In the genomic region with DNA sequence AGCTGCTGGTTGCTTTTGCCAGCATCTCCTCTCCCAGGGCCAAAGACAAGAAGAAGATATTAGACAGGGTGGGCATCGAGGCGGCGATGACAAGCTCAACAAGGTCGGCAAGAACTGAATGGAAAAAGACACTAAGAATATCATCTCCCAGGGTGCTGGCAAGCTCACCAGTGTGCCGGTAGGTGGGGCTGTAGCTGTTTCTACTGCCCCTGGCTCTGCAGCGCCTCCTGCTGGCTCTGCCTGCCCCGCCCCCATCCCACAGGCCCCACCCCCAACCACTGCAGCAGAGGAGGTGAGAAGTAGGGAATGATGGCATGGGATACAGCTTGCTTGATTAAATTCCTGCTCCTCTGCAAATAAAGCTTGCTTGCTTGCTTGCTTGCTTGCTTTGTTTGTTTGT, we compare ENCODE assay signal across 8 mouse cellular contexts. TPM values are rescaled to one million over a fixed set of nuclear protein-coding genes. Genes with fewer than 3 reads are reported as not detected.
DNase-seq lines count a peak whose midpoint lies in the region; ATAC-seq and TF ChIP-seq lines count a peak whose summit lies in the region.

No protein-coding gene starts in this region.

- WGBS in cerebellum, adult 2 months: 24% methylated on average over 7 of the region's 7 CpGs
- WGBS in midbrain, embryonic 11.5 days: 41% methylated on average over 7 of the region's 7 CpGs
- 34% methylated on average over 7 of the region's 7 CpGs for WGBS in midbrain, embryonic 14.5 days

- TF ChIP-seq POLR2A in cerebellum, adult 2 months (IDR thresholded peaks at IDR 0.05; ENCODE audit: borderline replicate concordance, insufficient read depth, low read length): no peak
- TF ChIP-seq POLR2A in brain, embryonic 14.5 days (IDR thresholded peaks at IDR 0.05; ENCODE audit: borderline replicate concordance, extremely low read depth, insufficient read depth, insufficient read length, poor library complexity, severe bottlenecking): no peak

- H3K27me3 ChIP-seq in cerebellum, adult 2 months (ENCODE audit: control insufficient read depth, insufficient read depth, low read length): no peaks in the 10 kb centered on the region; the same call in 1 of the 2 replicates
- H3K27me3 ChIP-seq in midbrain, embryonic 11.5 days (ENCODE audit: control insufficient read depth, insufficient read depth, low read length): peaks cover 9% of the 10 kb centered on the region
- H3K27me3 ChIP-seq in midbrain, embryonic 14.5 days (ENCODE audit: control insufficient read depth, insufficient read depth, low read length): peaks cover 4% of the 10 kb centered on the region; the same call in 1 of the 2 replicates

- DNase-seq in cerebellum, adult 2 months: no peak
- no peak for DNase-seq in cerebellum, adult 18-20 months
- DNase-seq in midbrain, embryonic 11.5 days (ENCODE audit: low spot score, missing footprints): peak; percentile 84
- DNase-seq in midbrain, embryonic 14.5 days: no peak
- DNase-seq in brain, embryonic 14.5 days (ENCODE audit: low read depth): no peak
- DNase-seq in thymus, postnatal 4 days: peak; percentile 90

- H3K4me3 ChIP-seq in cerebellum, adult 2 months (replicated peaks; ENCODE audit: insufficient read depth, low read depth, low read length): no peak overlapping the region
- no peak overlapping the region for H3K4me3 ChIP-seq in midbrain, embryonic 11.5 days (ENCODE audit: low read depth, low read length)
- H3K4me3 ChIP-seq in midbrain, embryonic 14.5 days (replicated peaks; ENCODE audit: low read depth, low read length): no peak overlapping the region

- ATAC-seq in midbrain, embryonic 11.5 days (ENCODE audit: low FRiP score): no peak
- ATAC-seq in midbrain, embryonic 14.5 days (ENCODE audit: low FRiP score, low TSS enrichment): no peak
- peak; percentile 76 for ATAC-seq in hematopoietic stem cell, adult 5-6 weeks (replicated peaks in 1 of 2; ENCODE audit: insufficient read depth in 1 of 2, low FRiP score in 2 of 2, low TSS enrichment in 1 of 2, low read depth in 1 of 2, poor library complexity in 2 of 2, severe bottlenecking in 2 of 2)
- peak; percentile 82 for ATAC-seq in megakaryocyte-erythroid progenitor cell, adult 5-6 weeks (replicated peaks; ENCODE audit: low FRiP score, low TSS enrichment, poor library complexity, severe bottlenecking)

- no peaks in the 10 kb centered on the region for H3K9me3 ChIP-seq in midbrain, embryonic 11.5 days (ENCODE audit: control insufficient read depth, low read length)
- no peaks in the 10 kb centered on the region for H3K9me3 ChIP-seq in midbrain, embryonic 14.5 days (ENCODE audit: control insufficient read depth, low read length)

- no peak overlapping the region for H3K9ac ChIP-seq in midbrain, embryonic 11.5 days (ENCODE audit: low read length)
- H3K9ac ChIP-seq in midbrain, embryonic 14.5 days (replicated peaks; ENCODE audit: low read length): no peak overlapping the region

- no peak overlapping the region for H3K4me2 ChIP-seq in midbrain, embryonic 11.5 days
- no peak overlapping the region for H3K4me2 ChIP-seq in midbrain, embryonic 14.5 days (ENCODE audit: low read length)

- H3K27ac ChIP-seq in cerebellum, adult 2 months (ENCODE audit: insufficient read depth, low read length): no peak overlapping the region
- no peak overlapping the region for H3K27ac ChIP-seq in midbrain, embryonic 11.5 days (ENCODE audit: low read depth, low read length)
- no peak overlapping the region for H3K27ac ChIP-seq in midbrain, embryonic 14.5 days (replicated peaks; ENCODE audit: low read depth, low read length)

- H3K4me1 ChIP-seq in cerebellum, adult 2 months (ENCODE audit: control insufficient read depth, insufficient read depth, low read length): no peaks in the 10 kb centered on the region
- peaks cover 14% of the 10 kb centered on the region for H3K4me1 ChIP-seq in midbrain, embryonic 11.5 days (ENCODE audit: control insufficient read depth, insufficient read depth, low read length)
- peaks cover 23% of the 10 kb centered on the region for H3K4me1 ChIP-seq in midbrain, embryonic 14.5 days (ENCODE audit: control insufficient read depth, insufficient read depth, low read length)

- H3K36me3 ChIP-seq in midbrain, embryonic 11.5 days (ENCODE audit: control insufficient read depth, insufficient read depth, low read length): no peaks in the 10 kb centered on the region
- H3K36me3 ChIP-seq in midbrain, embryonic 14.5 days (ENCODE audit: control insufficient read depth, insufficient read depth, low read length): no peaks in the 10 kb centered on the region

- TF ChIP-seq CTCF in cerebellum, adult 2 months (IDR thresholded peaks at IDR 0.05; ENCODE audit: borderline replicate concordance, insufficient read depth, low read depth, low read length): 0 out of 2 replicates have a peak, but pooled peaks have one; percentile 20
- TF ChIP-seq CTCF in brain, embryonic 14.5 days (IDR thresholded peaks at IDR 0.05; ENCODE audit: borderline replicate concordance, extremely low read depth, insufficient read depth, insufficient read length): peak; percentile 42; the same call in 1 of the 2 replicates

RNA-seq across cellular contexts. Expression of a gene that starts 3.4 kb away (rescaled TPM):
- polyA plus RNA-seq in cerebellum, adult 2 months (2012; rRNA removed): 16.5 and 19.2 TPM in 2 replicates
- polyA plus RNA-seq in midbrain, embryonic 11.5 days (2014; fragmentation: Nextera tagmentation; extraction: Ambion mirVana): 46.9 and 47.0 TPM in 2 replicates
- polyA plus RNA-seq in midbrain, embryonic 14.5 days (2014; fragmentation: Nextera tagmentation; extraction: Ambion mirVana): 23.1 and 24.7 TPM in 2 replicates
- 7.6 and 15.0 TPM in 2 replicates for polyA plus RNA-seq in brain, embryonic 14.5 days (2012; rRNA removed)
- 39.3 and 65.1 TPM in 2 replicates for total RNA-seq in hematopoietic stem cell, adult 5-6 weeks (2017)
- 46.0 and 51.6 TPM in 2 replicates for total RNA-seq in megakaryocyte-erythroid progenitor cell, adult 5-6 weeks (2014; fragmentation: Nextera tagmentation)
- total RNA-seq in megakaryocyte-erythroid progenitor cell, adult 5-6 weeks (2017): 32.0 and 45.4 TPM in 2 replicates

RNA-seq across cellular contexts. Expression of a gene that starts 36.7 kb away (rescaled TPM):
- 109 and 114 TPM in 2 replicates for polyA plus RNA-seq in cerebellum, adult 2 months (2012; rRNA removed)
- polyA plus RNA-seq in midbrain, embryonic 11.5 days (2014; fragmentation: Nextera tagmentation; extraction: Ambion mirVana): 70.5 and 79.6 TPM in 2 replicates
- polyA plus RNA-seq in midbrain, embryonic 14.5 days (2014; fragmentation: Nextera tagmentation; extraction: Ambion mirVana): 57.0 and 62.3 TPM in 2 replicates
- polyA plus RNA-seq in brain, embryonic 14.5 days (2012; rRNA removed): 106 and 111 TPM in 2 replicates
- total RNA-seq in hematopoietic stem cell, adult 5-6 weeks (2017): 67.3 and 103 TPM in 2 replicates
- total RNA-seq in megakaryocyte-erythroid progenitor cell, adult 5-6 weeks (2014; fragmentation: Nextera tagmentation): 30.4 and 53.1 TPM in 2 replicates
- 107 and 139 TPM in 2 replicates for total RNA-seq in megakaryocyte-erythroid progenitor cell, adult 5-6 weeks (2017)

RNA-seq across cellular contexts. Expression of a gene that starts 52.8 kb away (rescaled TPM):
- 0.67 and 0.80 TPM in 2 replicates for polyA plus RNA-seq in cerebellum, adult 2 months (2012; rRNA removed)
- 3.9 and 4.0 TPM in 2 replicates for polyA plus RNA-seq in midbrain, embryonic 11.5 days (2014; fragmentation: Nextera tagmentation; extraction: Ambion mirVana)
- 1.2 and 2.9 TPM in 2 replicates for polyA plus RNA-seq in midbrain, embryonic 14.5 days (2014; fragmentation: Nextera tagmentation; extraction: Ambion mirVana)
- polyA plus RNA-seq in brain, embryonic 14.5 days (2012; rRNA removed): 1.7 and 2.1 TPM in 2 replicates
- 19.2 and 41.0 TPM in 2 replicates for total RNA-seq in hematopoietic stem cell, adult 5-6 weeks (2017)
- total RNA-seq in megakaryocyte-erythroid progenitor cell, adult 5-6 weeks (2014; fragmentation: Nextera tagmentation): 3.7 and 4.1 TPM in 2 replicates
- total RNA-seq in megakaryocyte-erythroid progenitor cell, adult 5-6 weeks (2017): 2.7 and 6.9 TPM in 2 replicates

Comparison
In these comparisons a context has a peak if more than half of its experiments do, and no peak if none do; other contexts are left out.
1. DNase-seq: peak in midbrain, embryonic 11.5 days (single experiment) and thymus, postnatal 4 days (single experiment); none in cerebellum, adult 2 months (0 of 2), cerebellum, adult 18-20 months (0 of 2), midbrain, embryonic 14.5 days (single experiment) and brain, embryonic 14.5 days (single experiment).
2. ATAC-seq: peak in hematopoietic stem cell, adult 5-6 weeks (2 of 2) and megakaryocyte-erythroid progenitor cell, adult 5-6 weeks (single experiment); none in midbrain, embryonic 11.5 days (single experiment) and midbrain, embryonic 14.5 days (single experiment).